Mouse (Mus musculus): Measurements from ENCODE around the gene Ccdc103.
A peak's percentile ranks its signal among the peaks of the same experiment; 100 is the strongest.

The Ccdc103 gene

GRCm38 (mm10) chr11:102890096-102890495, 9.1 kb downstream of the Ccdc103 start:
- DNase-seq (ENCODE audit: low read depth in 1 of 2, low spot score in 2 of 2) = no peak

GRCm38 (mm10) chr11:102893015-102893651, 12.1 kb downstream of the Ccdc103 start:
- DNase-seq (ENCODE audit: low read depth in 1 of 2, low spot score in 2 of 2) = peak; percentile 18 to 22

- no peak for DNase-seq (ENCODE audit: low read depth in 1 of 2, low spot score in 2 of 2)
These were observed 13.7 kb downstream of the Ccdc103 start for GRCm38 (mm10) chr11:102894716-102895115.

GRCm38 (mm10) chr11:102895779-102896178, 14.8 kb downstream of the Ccdc103 start:
- no peak for DNase-seq (ENCODE audit: low read depth in 1 of 2, low spot score in 2 of 2)

GRCm38 (mm10) chr11:102896641-102897040, 15.6 kb downstream of the Ccdc103 start:
- DNase-seq (ENCODE audit: low read depth in 1 of 2, low spot score in 2 of 2) = no peak

GRCm38 (mm10) chr11:102898408-102898807, 17.4 kb downstream of the Ccdc103 start:
- DNase-seq (ENCODE audit: low read depth in 1 of 2, low spot score in 2 of 2) = no peak

GRCm38 (mm10) chr11:102900763-102901162, 19.8 kb downstream of the Ccdc103 start, which contains the start of gene Gfap:
Gfap (minus strand) TSS chr11:102900912.
- peak in 1 of 2 experiments; percentile 21 for DNase-seq (ENCODE audit: low read depth in 1 of 2, low spot score in 2 of 2)

GRCm38 (mm10) chr11:102901199-102901598, 20.2 kb downstream of the Ccdc103 start:
- no peak for DNase-seq (ENCODE audit: low read depth in 1 of 2, low spot score in 2 of 2)

GRCm38 (mm10) chr11:102902107-102902506, 21.1 kb downstream of the Ccdc103 start:
- DNase-seq (ENCODE audit: low read depth in 1 of 2, low spot score in 2 of 2) = no peak

- DNase-seq (ENCODE audit: low read depth in 1 of 2, low spot score in 2 of 2) = no peak
These were observed 22.6 kb downstream of the Ccdc103 start for GRCm38 (mm10) chr11:102903654-102904053.

- DNase-seq (ENCODE audit: low read depth in 1 of 2, low spot score in 2 of 2) = no peak
These were observed 30.4 kb downstream of the Ccdc103 start for GRCm38 (mm10) chr11:102911376-102911775.

GRCm38 (mm10) chr11:102915380-102915779, 34.4 kb downstream of the Ccdc103 start:
- DNase-seq (ENCODE audit: low read depth in 1 of 2, low spot score in 2 of 2) = no peak

- no peak for DNase-seq (ENCODE audit: low read depth in 1 of 2, low spot score in 2 of 2)
These were observed 37.1 kb downstream of the Ccdc103 start for GRCm38 (mm10) chr11:102918077-102918476.

- DNase-seq (ENCODE audit: low read depth in 1 of 2, low spot score in 2 of 2) = no peak
These were observed 40.5 kb downstream of the Ccdc103 start for GRCm38 (mm10) chr11:102921491-102921890.

GRCm38 (mm10) chr11:102924557-102925350, 43.8 kb downstream of the Ccdc103 start, which contains the start of gene Kif18b:
Kif18b (minus strand) TSS chr11:102925124.
- peak; percentile 81 for DNase-seq (ENCODE audit: low read depth in 1 of 2, low spot score in 2 of 2)

- no peak for DNase-seq (ENCODE audit: low read depth in 1 of 2, low spot score in 2 of 2)
These were observed 44.3 kb downstream of the Ccdc103 start for GRCm38 (mm10) chr11:102925351-102925717.

GRCm38 (mm10) chr11:102930672-102931071, 49.7 kb downstream of the Ccdc103 start:
- DNase-seq (ENCODE audit: low read depth in 1 of 2, low spot score in 2 of 2) = no peak

Measured in monocyte, adult 2 months (primary cell).